Mouse (Mus musculus): ENCODE results near the gene Ptgfrn.

The Ptgfrn gene

GRCm38 (mm10) chr3:100997785-100998570, 112.1 kb downstream of the Ptgfrn start:
- peak; percentile 26 to 28 for DNase-seq

- no peak for DNase-seq
Measured at GRCm38 (mm10) chr3:100994252-100994651, 115.8 kb downstream of the Ptgfrn start.

- DNase-seq = no peak
Measured at GRCm38 (mm10) chr3:100993718-100994117, 116.4 kb downstream of the Ptgfrn start.

GRCm38 (mm10) chr3:100993158-100993557, 116.9 kb downstream of the Ptgfrn start:
- no peak for DNase-seq
